Mouse (Mus musculus): ENCODE data around the gene Plek. TPM values are rescaled to one million over a fixed set of nuclear protein-coding genes. Genes with fewer than 3 reads are reported as not detected.

Gene Plek
- polyA plus RNA-seq, 1 experiment from 2014 or later = 4.2 TPM

GRCm38 (mm10) chr11:16997465-16997864 is 54.7 kb downstream of the Plek start:
- H3K27ac ChIP-seq (replicated peaks) = no peak overlapping the region
- no peak overlapping the region for H3K4me3 ChIP-seq
- H3K9ac ChIP-seq = no peak overlapping the region
- H3K4me2 ChIP-seq = no peak overlapping the region
- no peaks in the 10 kb centered on the region for H3K27me3 ChIP-seq
- H3K9me3 ChIP-seq = no peaks in the 10 kb centered on the region
- H3K4me1 ChIP-seq (replicated peaks) = no peaks in the 10 kb centered on the region
- no peak for ATAC-seq (ENCODE audit: low read depth)
- no peaks in the 10 kb centered on the region for H3K36me3 ChIP-seq

GRCm38 (mm10) chr11:16996818-16997217 is 55.4 kb downstream of the Plek start:
- Histone ChIP-seq H3K4me1 (replicated peaks) (no peaks in the 10 kb centered on the region), H3K9me3 (no peaks in the 10 kb centered on the region)
- ATAC-seq (ENCODE audit: low read depth) = no peak

GRCm38 (mm10) chr11:16992880-16993279 is 59.3 kb downstream of the Plek start:
- Histone ChIP-seq H3K4me3 (no peak overlapping the region), H3K4me1 (replicated peaks) (no peaks in the 10 kb centered on the region), H3K36me3 (no peaks in the 10 kb centered on the region), H3K27ac (replicated peaks) (no peak overlapping the region), H3K9ac (no peak overlapping the region), H3K4me2 (no peak overlapping the region), H3K27me3 (no peaks in the 10 kb centered on the region), H3K9me3 (no peaks in the 10 kb centered on the region)
- no peak for ATAC-seq (ENCODE audit: low read depth)
- WGBS = 86% methylated on average over 6 of the region's 6 CpGs

More at GRCm38 (mm10) chr11:16996818-16997217, 55.4 kb downstream of the Plek start:
- Histone ChIP-seq H3K27me3 (no peaks in the 10 kb centered on the region), H3K9ac (no peak overlapping the region), H3K36me3 (no peaks in the 10 kb centered on the region), H3K4me3 (no peak overlapping the region), H3K4me2 (no peak overlapping the region), H3K27ac (replicated peaks) (no peak overlapping the region)

GRCm38 (mm10) chr11:16989885-16990284 is 62.3 kb downstream of the Plek start:
- H3K4me3 ChIP-seq = no peak overlapping the region
- WGBS = 83% methylated on average over 5 of the region's 5 CpGs
- H3K4me1 ChIP-seq (replicated peaks) = no peaks in the 10 kb centered on the region
- no peak overlapping the region for H3K27ac ChIP-seq (replicated peaks)
- H3K27me3 ChIP-seq = no peaks in the 10 kb centered on the region
- ATAC-seq (ENCODE audit: low read depth) = no peak
- no peak overlapping the region for H3K4me2 ChIP-seq
- H3K9ac ChIP-seq = no peak overlapping the region
- H3K9me3 ChIP-seq = no peaks in the 10 kb centered on the region
- no peaks in the 10 kb centered on the region for H3K36me3 ChIP-seq

GRCm38 (mm10) chr11:16987745-16988328 is 64.3 kb downstream of the Plek start:
- no peak for ATAC-seq (ENCODE audit: low read depth)
- Histone ChIP-seq H3K4me1 (replicated peaks) (no peaks in the 10 kb centered on the region), H3K9me3 (no peaks in the 10 kb centered on the region), H3K27me3 (no peaks in the 10 kb centered on the region), H3K4me3 (no peak overlapping the region), H3K27ac (replicated peaks) (no peak overlapping the region), H3K36me3 (no peaks in the 10 kb centered on the region), H3K4me2 (no peak overlapping the region), H3K9ac (no peak overlapping the region)
- 75% methylated on average over 6 of the region's 6 CpGs for WGBS

- Histone ChIP-seq H3K4me1 (replicated peaks) (no peaks in the 10 kb centered on the region), H3K9me3 (no peaks in the 10 kb centered on the region), H3K27me3 (no peaks in the 10 kb centered on the region), H3K4me2 (no peak overlapping the region), H3K36me3 (no peaks in the 10 kb centered on the region), H3K27ac (replicated peaks) (no peak overlapping the region), H3K9ac (no peak overlapping the region), H3K4me3 (no peak overlapping the region)
- 84% methylated on average over 7 of the region's 7 CpGs for WGBS
- no peak for ATAC-seq (ENCODE audit: low read depth)
These were observed 65.5 kb downstream of the Plek start for GRCm38 (mm10) chr11:16986550-16987187.

GRCm38 (mm10) chr11:16978161-16978707 is 73.9 kb downstream of the Plek start:
- H3K27me3 ChIP-seq = no peaks in the 10 kb centered on the region
- H3K4me2 ChIP-seq = no peak overlapping the region
- no peaks in the 10 kb centered on the region for H3K36me3 ChIP-seq
- no peaks in the 10 kb centered on the region for H3K9me3 ChIP-seq
- 90% methylated on average over 5 of the region's 5 CpGs for WGBS
- H3K9ac ChIP-seq = no peak overlapping the region
- no peaks in the 10 kb centered on the region for H3K4me1 ChIP-seq (replicated peaks)
- no peak overlapping the region for H3K27ac ChIP-seq (replicated peaks)
- no peak for ATAC-seq (ENCODE audit: low read depth)
- no peak overlapping the region for H3K4me3 ChIP-seq

- H3K27ac ChIP-seq (replicated peaks) = no peak overlapping the region
- no peaks in the 10 kb centered on the region for H3K4me1 ChIP-seq (replicated peaks)
- 62% methylated on average over 2 of the region's 2 CpGs for WGBS
- no peak overlapping the region for H3K9ac ChIP-seq
- no peak overlapping the region for H3K4me2 ChIP-seq
- ATAC-seq (ENCODE audit: low read depth) = no peak
- no peaks in the 10 kb centered on the region for H3K9me3 ChIP-seq
- H3K4me3 ChIP-seq = no peak overlapping the region
- H3K27me3 ChIP-seq = no peaks in the 10 kb centered on the region
- H3K36me3 ChIP-seq = no peaks in the 10 kb centered on the region
These were observed 74.6 kb downstream of the Plek start for GRCm38 (mm10) chr11:16977611-16978010.

- H3K4me3 ChIP-seq = no peak overlapping the region
- no peak for ATAC-seq (ENCODE audit: low read depth)
- no peaks in the 10 kb centered on the region for H3K27me3 ChIP-seq
- no peak overlapping the region for H3K27ac ChIP-seq (replicated peaks)
- no peak overlapping the region for H3K9ac ChIP-seq
- no peak overlapping the region for H3K4me2 ChIP-seq
- H3K9me3 ChIP-seq = no peaks in the 10 kb centered on the region
- no peaks in the 10 kb centered on the region for H3K36me3 ChIP-seq
- H3K4me1 ChIP-seq (replicated peaks) = no peaks in the 10 kb centered on the region
- WGBS = 82% methylated on average over 4 of the region's 4 CpGs
These were observed 75.2 kb downstream of the Plek start for GRCm38 (mm10) chr11:16976937-16977336.

GRCm38 (mm10) chr11:16973086-16973485 is 79.1 kb downstream of the Plek start:
- no peak overlapping the region for H3K4me2 ChIP-seq
- no peak overlapping the region for H3K4me3 ChIP-seq
- no peaks in the 10 kb centered on the region for H3K36me3 ChIP-seq
- WGBS = 76% methylated on average over 1 of the region's 1 CpGs
- no peaks in the 10 kb centered on the region for H3K27me3 ChIP-seq
- H3K9me3 ChIP-seq = no peaks in the 10 kb centered on the region
- ATAC-seq (ENCODE audit: low read depth) = no peak
- H3K4me1 ChIP-seq (replicated peaks) = no peaks in the 10 kb centered on the region
- no peak overlapping the region for H3K9ac ChIP-seq
- H3K27ac ChIP-seq (replicated peaks) = no peak overlapping the region

GRCm38 (mm10) chr11:16972027-16972426 is 80.2 kb downstream of the Plek start:
- ATAC-seq (ENCODE audit: low read depth) = no peak
- WGBS = 90% methylated on average over 3 of the region's 3 CpGs

GRCm38 (mm10) chr11:16969650-16970049 is 82.5 kb downstream of the Plek start:
- WGBS = 80% methylated on average over 2 of the region's 2 CpGs
- ATAC-seq (ENCODE audit: low read depth) = no peak
- no peak overlapping the region for H3K9ac ChIP-seq
- H3K4me2 ChIP-seq = no peak overlapping the region
- H3K4me3 ChIP-seq = no peak overlapping the region
- H3K4me1 ChIP-seq (replicated peaks) = no peaks in the 10 kb centered on the region
- H3K36me3 ChIP-seq = no peaks in the 10 kb centered on the region
- H3K9me3 ChIP-seq = no peaks in the 10 kb centered on the region
- H3K27me3 ChIP-seq = no peaks in the 10 kb centered on the region
- H3K27ac ChIP-seq (replicated peaks) = no peak overlapping the region

More at GRCm38 (mm10) chr11:16972027-16972426, 80.2 kb downstream of the Plek start:
- Histone ChIP-seq H3K9ac (no peak overlapping the region), H3K27me3 (no peaks in the 10 kb centered on the region), H3K36me3 (no peaks in the 10 kb centered on the region), H3K9me3 (no peaks in the 10 kb centered on the region), H3K4me1 (replicated peaks) (no peaks in the 10 kb centered on the region), H3K27ac (replicated peaks) (no peak overlapping the region), H3K4me2 (no peak overlapping the region), H3K4me3 (no peak overlapping the region)

GRCm38 (mm10) chr11:16967806-16968205 is 84.4 kb downstream of the Plek start:
- H3K27ac ChIP-seq (replicated peaks) = no peak overlapping the region
- no peaks in the 10 kb centered on the region for H3K4me1 ChIP-seq (replicated peaks)
- H3K4me2 ChIP-seq = no peak overlapping the region
- no peaks in the 10 kb centered on the region for H3K9me3 ChIP-seq
- no peaks in the 10 kb centered on the region for H3K27me3 ChIP-seq
- ATAC-seq (ENCODE audit: low read depth) = no peak
- 51% methylated on average over 2 of the region's 2 CpGs for WGBS
- H3K36me3 ChIP-seq = no peaks in the 10 kb centered on the region
- no peak overlapping the region for H3K9ac ChIP-seq
- H3K4me3 ChIP-seq = no peak overlapping the region
